19 mouse cellular contexts compared by ENCODE assay signal in genomic region chr9:121203686-121204085, GRCm38 (mm10).
DNase-seq lines count a peak whose midpoint lies in the region; ATAC-seq and TF ChIP-seq lines count a peak whose summit lies in the region.
"Had no signal": no experiment of that assay in that cellular context is flagged by ENCODE, and none has a peak within 500 bp of the region (broad histone marks: within the 10 kb centered on the region; RNA-seq: fewer than 3 reads in every experiment).

No protein-coding gene starts in this region.

- 72% methylated on average over 1 of the region's 1 CpGs for WGBS in heart, embryonic 12.5 days
- 83% methylated on average over 1 of the region's 1 CpGs for WGBS in liver, postnatal 0 days (ENCODE audit: insufficient replicate concordance)
- 78% methylated on average over 1 of the region's 1 CpGs for WGBS in stomach, postnatal 0 days

- no peak for TF ChIP-seq EP300 in liver, postnatal 0 days (IDR thresholded peaks at IDR 0.05; ENCODE audit: low read depth)
- TF ChIP-seq EP300 in stomach, postnatal 0 days (optimal IDR thresholded peaks at IDR 0.05), result no peak

- no peak overlapping the region for H3K4me3 ChIP-seq in heart, embryonic 12.5 days
- no peak overlapping the region for H3K4me3 ChIP-seq in liver, postnatal 0 days (ENCODE audit: low read depth, low read length)
- no peak overlapping the region for H3K4me3 ChIP-seq in stomach, postnatal 0 days (ENCODE audit: low read depth, low read length)
- H3K4me3 ChIP-seq: embryonic facial prominence, embryonic 12.5 days; forebrain, embryonic 13.5 days; hindbrain, embryonic 15.5 days had no signal

- H3K4me1 ChIP-seq in heart, embryonic 12.5 days (replicated peaks), result no peaks in the 10 kb centered on the region
- no peaks in the 10 kb centered on the region for H3K4me1 ChIP-seq in liver, postnatal 0 days (ENCODE audit: insufficient read depth)
- H3K4me1 ChIP-seq in stomach, postnatal 0 days (replicated peaks; ENCODE audit: control insufficient read depth, insufficient read depth), result no peaks in the 10 kb centered on the region
- H3K4me1 ChIP-seq: embryonic facial prominence, embryonic 12.5 days; hindbrain, embryonic 15.5 days had no signal

- no peak overlapping the region for H3K27ac ChIP-seq in heart, embryonic 12.5 days (ENCODE audit: poor library complexity, severe bottlenecking)
- no peak overlapping the region for H3K27ac ChIP-seq in liver, postnatal 0 days (ENCODE audit: low read depth)
- no peak overlapping the region for H3K27ac ChIP-seq in stomach, postnatal 0 days (replicated peaks)
- H3K27ac ChIP-seq: embryonic facial prominence, embryonic 12.5 days; forebrain, embryonic 13.5 days; hindbrain, embryonic 15.5 days had no signal

- no peaks in the 10 kb centered on the region for H3K36me3 ChIP-seq in heart, embryonic 12.5 days
- H3K36me3 ChIP-seq in liver, postnatal 0 days (replicated peaks; ENCODE audit: insufficient read depth, low read length), result no peaks in the 10 kb centered on the region
- no peaks in the 10 kb centered on the region for H3K36me3 ChIP-seq in stomach, postnatal 0 days (ENCODE audit: control insufficient read depth, insufficient read depth, low read length)

- ATAC-seq in heart, embryonic 12.5 days (ENCODE audit: insufficient number of reproducible peaks, low FRiP score), result no peak
- no peak for ATAC-seq in liver, postnatal 0 days
- peak; percentile 21; the same call in 1 of the 2 replicates for ATAC-seq in stomach, postnatal 0 days (ENCODE audit: low FRiP score, low TSS enrichment)
- ATAC-seq: forebrain, embryonic 13.5 days; forebrain, postnatal 0 days had no signal

- DNase-seq in heart, adult 11 months, result peak; percentile 81
- peak; percentile 6 for DNase-seq in liver, postnatal 0 days
- DNase-seq in liver (no peak), 416B (ENCODE audit: low read depth) (peak; percentile 7)
- DNase-seq in stomach, postnatal 0 days (ENCODE audit: low spot score), result peak; percentile 10
- DNase-seq: adrenal gland, adult 8-10 months; adrenal gland, postnatal 36 days; cerebellum, adult 11 months; cerebellum, adult 8-10 months; cerebellum, postnatal 25 days; forebrain, postnatal 0 days; gastrocnemius, postnatal 14 days; heart, adult 18-20 months; heart, postnatal 36 days had no signal

- TF ChIP-seq CTCF in liver, postnatal 0 days (IDR thresholded peaks at IDR 0.05; ENCODE audit: low read depth), result no peak
- no peak for TF ChIP-seq CTCF in stomach, postnatal 0 days (IDR thresholded peaks at IDR 0.05; ENCODE audit: low read depth)

- peaks cover 12% of the 10 kb centered on the region; the same call in 1 of the 2 replicates for H3K9me3 ChIP-seq in heart, embryonic 12.5 days (replicated peaks)
- 0 out of 2 replicates have a peak, but pooled peaks cover under 1% of the 10 kb centered on the region for H3K9me3 ChIP-seq in liver, postnatal 0 days (ENCODE audit: low read length)
- H3K9me3 ChIP-seq in stomach, postnatal 0 days (ENCODE audit: control insufficient read depth, low read length), result no peaks in the 10 kb centered on the region
- H3K9me3 ChIP-seq: embryonic facial prominence, embryonic 12.5 days; forebrain, embryonic 13.5 days; hindbrain, embryonic 15.5 days had no signal

- H3K27me3 ChIP-seq in heart, embryonic 12.5 days (replicated peaks), result no peaks in the 10 kb centered on the region
- no peaks in the 10 kb centered on the region for H3K27me3 ChIP-seq in liver, postnatal 0 days (ENCODE audit: insufficient read depth, low read length)
- no peaks in the 10 kb centered on the region for H3K27me3 ChIP-seq in stomach, postnatal 0 days (ENCODE audit: control insufficient read depth, insufficient read depth, low read length)
- H3K27me3 ChIP-seq: embryonic facial prominence, embryonic 12.5 days; forebrain, embryonic 13.5 days; hindbrain, embryonic 15.5 days had no signal

- H3K4me2 ChIP-seq in heart, embryonic 12.5 days, result no peak overlapping the region
- no peak overlapping the region for H3K4me2 ChIP-seq in liver, postnatal 0 days (ENCODE audit: low read depth, low read length)
- no peak overlapping the region for H3K4me2 ChIP-seq in stomach, postnatal 0 days (replicated peaks; ENCODE audit: low read depth)
- H3K4me2 ChIP-seq: embryonic facial prominence, embryonic 12.5 days; forebrain, embryonic 13.5 days; heart, embryonic 11.5 days; hindbrain, embryonic 15.5 days had no signal

- no peak overlapping the region for H3K9ac ChIP-seq in heart, embryonic 12.5 days
- no peak overlapping the region for H3K9ac ChIP-seq in liver, postnatal 0 days (replicated peaks)
- no peak overlapping the region for H3K9ac ChIP-seq in stomach, postnatal 0 days (ENCODE audit: low read length)
- H3K9ac ChIP-seq: embryonic facial prominence, embryonic 12.5 days; forebrain, postnatal 0 days; hindbrain, embryonic 15.5 days had no signal
